Comparison of ENCODE assay signal across 21 mouse cellular contexts in genomic region chr7:64515280-64515679, GRCm38 (mm10). TPM values are rescaled to one million over a fixed set of nuclear protein-coding genes. Genes with fewer than 3 reads are reported as not detected.
"Had no signal": no experiment of that assay in that cellular context is flagged by ENCODE, and none has a peak within 500 bp of the region (broad histone marks: within the 10 kb centered on the region; RNA-seq: fewer than 3 reads in every experiment).

No protein-coding gene starts in this region.

- H3K4me3 ChIP-seq: left cerebral cortex, adult 2 months; liver, embryonic 13.5 days; lung, embryonic 15.5 days; midbrain, embryonic 12.5 days; myocyte; neural tube, embryonic 13.5 days; stomach, embryonic 15.5 days had no signal

- DNase-seq: kidney, adult 18-20 months; kidney, adult 9 months; kidney, postnatal 14 days; kidney, postnatal 4 days; layer of hippocampus, adult 9-11 months; liver, embryonic 13.5 days; retina, postnatal 1 day; right cerebral cortex, postnatal 25 days; spleen, adult 18-20 months; thymus, adult 2 months; thymus, postnatal 14 days; thymus, postnatal 4 days had no signal

- H3K4me2 ChIP-seq: liver, embryonic 13.5 days; lung, embryonic 15.5 days; midbrain, embryonic 12.5 days; neural tube, embryonic 13.5 days; stomach, embryonic 15.5 days had no signal

- H3K9me3 ChIP-seq: liver, embryonic 13.5 days; lung, embryonic 15.5 days; midbrain, embryonic 12.5 days; neural tube, embryonic 13.5 days; stomach, embryonic 15.5 days had no signal

- ATAC-seq: intestine, embryonic 16.5 days; midbrain, embryonic 16.5 days had no signal

- H3K27me3 ChIP-seq: liver, embryonic 13.5 days; lung, embryonic 15.5 days; midbrain, embryonic 12.5 days; neural tube, embryonic 13.5 days; stomach, embryonic 15.5 days had no signal

- H3K36me3 ChIP-seq: liver, embryonic 13.5 days; lung, embryonic 15.5 days; stomach, embryonic 15.5 days had no signal

- H3K9ac ChIP-seq: liver, embryonic 13.5 days; lung, embryonic 15.5 days; midbrain, embryonic 12.5 days; neural tube, embryonic 13.5 days; stomach, embryonic 15.5 days had no signal

- H3K27ac ChIP-seq: left cerebral cortex, adult 2 months; liver, embryonic 13.5 days; lung, embryonic 15.5 days; macrophage; midbrain, embryonic 12.5 days; neural tube, embryonic 13.5 days; stomach, embryonic 15.5 days had no signal

- H3K4me1 ChIP-seq: liver, embryonic 13.5 days; lung, embryonic 15.5 days; stomach, embryonic 15.5 days had no signal

RNA-seq across cellular contexts. Expression of gene Apba2, which starts 13.8 kb away (rescaled TPM):
- polyA plus RNA-seq: macrophage, myocyte had no signal
